Mouse (Mus musculus): ENCODE results near the gene Lipa. TPM values are rescaled to one million over a fixed set of nuclear protein-coding genes. Genes with fewer than 3 reads are reported as not detected.

The Lipa gene
- polyA plus RNA-seq, 1 experiment from 2014 or later, result 53.5 TPM

GRCm38 (mm10) chr19:34532061-34532751, 4.9 kb upstream of the Lipa start:
- Histone ChIP-seq H3K9ac (ENCODE audit: low read length) (no peak overlapping the region), H3K9me3 (ENCODE audit: control insufficient read depth, low read length) (no peaks in the 10 kb centered on the region), H3K36me3 (ENCODE audit: control insufficient read depth, insufficient read depth, low read length) (no peaks in the 10 kb centered on the region), H3K4me2 (ENCODE audit: low read depth, low read length) (no peak overlapping the region), H3K27ac (ENCODE audit: low read length) (no peak overlapping the region), H3K4me1 (replicated peaks; ENCODE audit: control insufficient read depth, insufficient read depth, low read length) (no peaks in the 10 kb centered on the region), H3K27me3 (ENCODE audit: control insufficient read depth, insufficient read depth, low read depth, low read length) (no peaks in the 10 kb centered on the region), H3K4me3 (ENCODE audit: low read length) (no peak overlapping the region)
- WGBS, result 87% methylated on average over 4 of the region's 4 CpGs
- no peak for ATAC-seq (ENCODE audit: low read depth)

- 5% methylated on average over 11 of the region's 11 CpGs for WGBS
- H3K4me1 ChIP-seq (replicated peaks; ENCODE audit: control insufficient read depth, insufficient read depth, low read length), result peaks cover 18% of the 10 kb centered on the region
- no peaks in the 10 kb centered on the region for H3K27me3 ChIP-seq (ENCODE audit: control insufficient read depth, insufficient read depth, low read depth, low read length)
- peak overlapping the region; percentile 68 for H3K27ac ChIP-seq (ENCODE audit: low read length)
- H3K4me2 ChIP-seq (ENCODE audit: low read depth, low read length), result peak overlapping the region; percentile 52
- peak overlapping the region; percentile 70 for H3K9ac ChIP-seq (ENCODE audit: low read length)
- 0 out of 2 replicates have a peak, but pooled peaks cover 2% of the 10 kb centered on the region for H3K36me3 ChIP-seq (ENCODE audit: control insufficient read depth, insufficient read depth, low read length)
- H3K4me3 ChIP-seq (ENCODE audit: low read length), result peak overlapping the region; percentile 65
- peak; percentile 16 for ATAC-seq (ENCODE audit: low read depth)
- no peaks in the 10 kb centered on the region for H3K9me3 ChIP-seq (ENCODE audit: control insufficient read depth, low read length)
Observed at GRCm38 (mm10) chr19:34526321-34526923, 852 bp downstream of the Lipa start.

- 0 out of 2 replicates have a peak, but pooled peaks cover 2% of the 10 kb centered on the region for H3K36me3 ChIP-seq (ENCODE audit: control insufficient read depth, insufficient read depth, low read length)
- H3K9me3 ChIP-seq (ENCODE audit: control insufficient read depth, low read length), result no peaks in the 10 kb centered on the region
- no peak overlapping the region for H3K4me3 ChIP-seq (ENCODE audit: low read length)
- no peak overlapping the region for H3K9ac ChIP-seq (ENCODE audit: low read length)
- no peak for ATAC-seq (ENCODE audit: low read depth)
- H3K27ac ChIP-seq (ENCODE audit: low read length), result no peak overlapping the region
- WGBS, result 33% methylated on average over 9 of the region's 9 CpGs
- 0 out of 2 replicates have a peak overlapping the region, but pooled peaks have one; percentile 18 for H3K4me2 ChIP-seq (ENCODE audit: low read depth, low read length)
- H3K4me1 ChIP-seq (replicated peaks; ENCODE audit: control insufficient read depth, insufficient read depth, low read length), result peaks cover 18% of the 10 kb centered on the region
- no peaks in the 10 kb centered on the region for H3K27me3 ChIP-seq (ENCODE audit: control insufficient read depth, insufficient read depth, low read depth, low read length)
Observed at GRCm38 (mm10) chr19:34524646-34525045, 2.6 kb downstream of the Lipa start.

- H3K4me3 ChIP-seq (ENCODE audit: low read length), result no peak overlapping the region
- H3K4me2 ChIP-seq (ENCODE audit: low read depth, low read length), result no peak overlapping the region
- H3K9ac ChIP-seq (ENCODE audit: low read length), result no peak overlapping the region
- 0 out of 2 replicates have a peak, but pooled peaks cover 2% of the 10 kb centered on the region for H3K36me3 ChIP-seq (ENCODE audit: control insufficient read depth, insufficient read depth, low read length)
- 65% methylated on average over 12 of the region's 12 CpGs for WGBS
- H3K9me3 ChIP-seq (ENCODE audit: control insufficient read depth, low read length), result no peaks in the 10 kb centered on the region
- no peak overlapping the region for H3K27ac ChIP-seq (ENCODE audit: low read length)
- no peaks in the 10 kb centered on the region for H3K27me3 ChIP-seq (ENCODE audit: control insufficient read depth, insufficient read depth, low read depth, low read length)
- peaks cover 18% of the 10 kb centered on the region for H3K4me1 ChIP-seq (replicated peaks; ENCODE audit: control insufficient read depth, insufficient read depth, low read length)
- ATAC-seq (ENCODE audit: low read depth), result no peak
Observed at GRCm38 (mm10) chr19:34523106-34523725, 4.1 kb downstream of the Lipa start.

GRCm38 (mm10) chr19:34521978-34522377, 5.3 kb downstream of the Lipa start:
- Histone ChIP-seq H3K9ac (ENCODE audit: low read length) (no peak overlapping the region), H3K4me1 (replicated peaks; ENCODE audit: control insufficient read depth, insufficient read depth, low read length) (peaks cover 18% of the 10 kb centered on the region), H3K36me3 (ENCODE audit: control insufficient read depth, insufficient read depth, low read length) (0 out of 2 replicates have a peak, but pooled peaks cover 2% of the 10 kb centered on the region), H3K27ac (ENCODE audit: low read length) (no peak overlapping the region), H3K4me2 (ENCODE audit: low read depth, low read length) (no peak overlapping the region), H3K27me3 (ENCODE audit: control insufficient read depth, insufficient read depth, low read depth, low read length) (no peaks in the 10 kb centered on the region), H3K9me3 (ENCODE audit: control insufficient read depth, low read length) (no peaks in the 10 kb centered on the region), H3K4me3 (ENCODE audit: low read length) (no peak overlapping the region)
- WGBS, result 96% methylated on average over 1 of the region's 1 CpGs
- ATAC-seq (ENCODE audit: low read depth), result no peak

- Histone ChIP-seq H3K36me3 (ENCODE audit: control insufficient read depth, insufficient read depth, low read length) (0 out of 2 replicates have a peak, but pooled peaks cover 2% of the 10 kb centered on the region), H3K9ac (ENCODE audit: low read length) (no peak overlapping the region), H3K27me3 (ENCODE audit: control insufficient read depth, insufficient read depth, low read depth, low read length) (no peaks in the 10 kb centered on the region), H3K4me2 (ENCODE audit: low read depth, low read length) (no peak overlapping the region), H3K4me3 (ENCODE audit: low read length) (no peak overlapping the region), H3K9me3 (ENCODE audit: control insufficient read depth, low read length) (no peaks in the 10 kb centered on the region), H3K27ac (ENCODE audit: low read length) (no peak overlapping the region), H3K4me1 (replicated peaks; ENCODE audit: control insufficient read depth, insufficient read depth, low read length) (peaks cover 18% of the 10 kb centered on the region)
- ATAC-seq (ENCODE audit: low read depth), result no peak
- WGBS, result 72% methylated on average over 2 of the region's 2 CpGs
Observed at GRCm38 (mm10) chr19:34521361-34521760, 5.9 kb downstream of the Lipa start.

- Histone ChIP-seq H3K27ac (ENCODE audit: low read length) (no peak overlapping the region), H3K4me2 (ENCODE audit: low read depth, low read length) (no peak overlapping the region), H3K4me1 (replicated peaks; ENCODE audit: control insufficient read depth, insufficient read depth, low read length) (peaks cover 10% of the 10 kb centered on the region), H3K4me3 (ENCODE audit: low read length) (no peak overlapping the region), H3K9ac (ENCODE audit: low read length) (no peak overlapping the region), H3K9me3 (ENCODE audit: control insufficient read depth, low read length) (no peaks in the 10 kb centered on the region), H3K27me3 (ENCODE audit: control insufficient read depth, insufficient read depth, low read depth, low read length) (no peaks in the 10 kb centered on the region), H3K36me3 (ENCODE audit: control insufficient read depth, insufficient read depth, low read length) (0 out of 2 replicates have a peak, but pooled peaks cover 2% of the 10 kb centered on the region)
- WGBS, result 68% methylated on average over 4 of the region's 4 CpGs
- no peak for ATAC-seq (ENCODE audit: low read depth)
Observed at GRCm38 (mm10) chr19:34520051-34520450, 7.2 kb downstream of the Lipa start.

GRCm38 (mm10) chr19:34519646-34520045, 7.6 kb downstream of the Lipa start:
- H3K9ac ChIP-seq (ENCODE audit: low read length), result no peak overlapping the region
- 79% methylated on average over 3 of the region's 3 CpGs for WGBS
- H3K9me3 ChIP-seq (ENCODE audit: control insufficient read depth, low read length), result no peaks in the 10 kb centered on the region
- 0 out of 2 replicates have a peak, but pooled peaks cover 2% of the 10 kb centered on the region for H3K36me3 ChIP-seq (ENCODE audit: control insufficient read depth, insufficient read depth, low read length)
- ATAC-seq (ENCODE audit: low read depth), result no peak
- no peak overlapping the region for H3K4me3 ChIP-seq (ENCODE audit: low read length)
- no peaks in the 10 kb centered on the region for H3K27me3 ChIP-seq (ENCODE audit: control insufficient read depth, insufficient read depth, low read depth, low read length)
- H3K4me1 ChIP-seq (replicated peaks; ENCODE audit: control insufficient read depth, insufficient read depth, low read length), result peaks cover 6% of the 10 kb centered on the region
- H3K4me2 ChIP-seq (ENCODE audit: low read depth, low read length), result no peak overlapping the region
- H3K27ac ChIP-seq (ENCODE audit: low read length), result no peak overlapping the region

GRCm38 (mm10) chr19:34518786-34519185, 8.5 kb downstream of the Lipa start:
- Histone ChIP-seq H3K9ac (ENCODE audit: low read length) (no peak overlapping the region), H3K27me3 (ENCODE audit: control insufficient read depth, insufficient read depth, low read depth, low read length) (no peaks in the 10 kb centered on the region), H3K4me1 (replicated peaks; ENCODE audit: control insufficient read depth, insufficient read depth, low read length) (peaks cover 4% of the 10 kb centered on the region; the same call in 1 of the 2 replicates), H3K27ac (ENCODE audit: low read length) (no peak overlapping the region), H3K4me3 (ENCODE audit: low read length) (no peak overlapping the region), H3K9me3 (ENCODE audit: control insufficient read depth, low read length) (no peaks in the 10 kb centered on the region), H3K4me2 (ENCODE audit: low read depth, low read length) (no peak overlapping the region), H3K36me3 (ENCODE audit: control insufficient read depth, insufficient read depth, low read length) (0 out of 2 replicates have a peak, but pooled peaks cover 2% of the 10 kb centered on the region)
- 20% methylated on average over 3 of the region's 3 CpGs for WGBS
- ATAC-seq (ENCODE audit: low read depth), result no peak

Measured in lung, embryonic 16.5 days (tissue).